In the genomic region with DNA sequence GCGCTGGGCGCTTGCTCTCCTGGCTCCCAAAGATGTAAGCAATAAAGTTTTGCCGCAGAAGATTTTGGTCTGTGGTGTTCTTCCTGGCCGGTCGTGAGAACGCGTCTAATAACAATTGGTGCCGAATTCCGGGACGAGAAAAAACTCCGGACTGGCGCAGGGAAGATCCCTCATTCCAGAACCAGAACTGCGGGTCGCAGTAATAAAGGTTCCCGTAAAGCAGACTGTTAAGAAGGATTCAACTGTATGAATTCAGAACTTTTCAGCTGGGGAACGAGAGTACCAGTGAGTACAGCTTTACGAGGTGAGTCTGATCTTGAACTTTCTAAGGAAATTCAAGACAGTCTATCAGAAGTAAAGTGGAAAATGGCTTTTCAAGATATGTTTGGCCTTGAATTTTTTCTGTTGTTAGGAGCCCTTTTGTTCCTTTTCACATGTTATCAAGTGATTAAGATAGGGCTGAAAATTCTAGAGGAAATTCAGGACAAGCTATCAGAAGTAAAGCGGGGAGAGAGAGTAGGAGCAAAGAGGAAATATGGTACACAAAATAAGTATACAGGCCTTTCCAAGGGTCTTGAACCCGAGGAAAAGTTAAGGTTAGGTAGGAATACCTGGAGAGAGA, we compare ENCODE assay signal across 7 mouse cellular contexts.
DNase-seq lines count a peak whose midpoint lies in the region.

No protein-coding gene starts in this region.

- DNase-seq in cerebellum, adult 8-10 months: peak; percentile 70
- peak; percentile 99 for DNase-seq in heart, adult 11 months
- peak; percentile 54 to 73 for DNase-seq in kidney, adult 8-10 months
- DNase-seq in left cerebral cortex, adult 11 months (ENCODE audit: low spot score): peak; percentile 69
- peak; percentile 49 for DNase-seq in lung, postnatal 25 days (ENCODE audit: low spot score)
- DNase-seq in right cerebral cortex, postnatal 36 days (ENCODE audit: low spot score in 2 of 2): peak; percentile 71 to 73
- peak; percentile 64 to 65 for DNase-seq in thymus, postnatal 36 days

Comparison
In these comparisons a context has a peak if more than half of its experiments do, and no peak if none do; other contexts are left out.
1. Peak in every context shown above with its lines: DNase-seq.
2. DNase-seq: peak in every context shown above with its lines; median percentile 99 in heart, adult 11 months; 72 in right cerebral cortex, postnatal 36 days; 70 in cerebellum, adult 8-10 months; 69 in left cerebral cortex, adult 11 months; 64 in thymus, postnatal 36 days; 64 in kidney, adult 8-10 months; 49 in lung, postnatal 25 days.